Mouse (Mus musculus) WW6 (cell line): Measurements from ENCODE around the gene Cacna1d.

Experiments used
- DNase-seq: peaks from one replicate; pipeline ENCODE4 v3.0.0-alpha.2; 2013; ENCODE audit warnings: low read depth, low spot score

Gene Cacna1d

DNA sequence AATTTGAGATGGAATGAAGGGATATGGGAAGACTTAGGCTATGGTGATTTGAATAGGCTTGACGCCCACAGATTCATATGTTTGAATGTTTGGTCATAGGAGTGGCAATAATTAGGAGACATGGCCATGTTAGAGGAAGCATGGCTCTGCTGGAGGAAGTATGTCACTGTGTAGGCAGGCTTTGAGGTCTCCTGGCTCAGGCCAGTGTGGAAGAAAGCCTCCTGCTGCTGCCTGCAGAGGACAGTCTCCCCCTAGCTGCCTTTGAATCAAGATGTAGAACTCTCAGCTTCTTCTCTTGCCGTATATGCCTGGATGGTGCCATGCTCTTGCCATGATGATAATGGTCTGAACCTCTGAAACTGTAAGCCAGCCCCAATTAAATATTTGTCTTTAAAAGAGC is 120.2 kb downstream of the Cacna1d start:
- no peak for DNase-seq

DNA sequence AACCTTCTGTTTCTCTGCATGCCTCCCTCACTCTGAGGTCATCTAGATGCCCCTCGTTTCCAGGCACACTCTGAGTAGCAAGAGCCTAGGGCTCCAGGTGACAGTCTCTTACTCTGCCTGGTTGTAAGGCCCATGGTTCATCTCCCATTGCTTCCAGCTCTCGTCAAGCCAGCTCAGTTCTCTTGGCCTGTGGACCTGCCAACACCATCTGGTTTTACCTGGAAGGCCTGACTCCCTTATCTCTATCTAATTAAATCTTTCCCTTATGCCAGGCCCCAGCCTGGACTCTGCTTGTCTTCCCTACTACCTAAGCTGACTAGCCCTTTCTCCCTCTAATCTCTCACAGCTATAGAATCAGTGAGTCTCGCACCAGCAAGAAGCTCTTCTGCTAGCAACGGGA is 124.2 kb downstream of the Cacna1d start:
- no peak for DNase-seq

DNA sequence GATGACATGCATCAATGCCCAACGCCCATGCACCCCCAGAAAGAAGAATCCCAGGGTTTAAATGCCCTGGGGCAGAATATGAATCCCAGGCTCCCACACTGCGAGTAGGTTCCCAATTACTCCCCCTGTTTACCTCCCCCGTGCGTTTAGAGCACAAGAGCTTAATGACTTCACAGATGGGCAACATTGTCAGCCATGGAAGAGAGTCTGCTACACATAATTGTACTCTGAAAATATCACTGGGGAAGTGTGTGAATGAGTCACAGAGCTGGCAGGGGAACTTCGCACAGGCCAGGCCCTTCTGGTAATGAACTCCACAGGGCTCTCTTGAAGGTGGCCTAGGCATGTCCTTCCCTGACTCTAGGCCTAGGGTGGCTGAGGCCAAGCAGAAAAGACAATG is 125.4 kb downstream of the Cacna1d start:
- no peak for DNase-seq

DNA sequence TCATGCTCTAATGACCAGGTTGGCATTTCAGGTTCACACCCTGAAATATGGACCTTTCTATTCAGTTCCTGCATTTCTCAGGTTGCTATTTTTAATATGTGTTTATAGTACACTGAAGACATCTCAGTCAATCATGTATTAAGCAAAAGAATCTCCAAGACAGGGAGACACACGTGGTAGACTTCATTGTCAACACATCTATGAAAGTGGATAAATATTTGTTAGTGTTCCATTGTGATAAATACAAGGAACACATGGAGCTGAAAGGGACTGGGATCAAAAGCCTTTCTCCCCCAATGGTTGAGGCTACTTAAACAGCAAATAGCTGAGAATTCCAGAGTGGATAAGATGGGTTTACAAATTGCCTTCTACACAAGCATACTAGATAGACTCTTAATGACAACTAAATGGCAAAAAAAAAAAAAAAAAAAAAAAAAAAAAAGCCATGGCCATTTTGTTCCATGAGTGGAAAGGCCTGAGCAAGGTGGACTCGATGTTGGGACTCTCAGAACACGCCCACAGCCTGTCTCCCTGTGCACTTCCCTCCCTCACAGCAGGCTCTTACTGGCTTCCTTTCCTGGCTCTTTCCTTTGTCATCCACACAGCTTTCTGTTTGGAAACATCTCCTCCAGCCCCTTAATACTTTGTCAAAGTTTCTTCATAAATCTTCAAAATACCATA is 127.6 kb downstream of the Cacna1d start:
- DNase-seq = no peak

DNA sequence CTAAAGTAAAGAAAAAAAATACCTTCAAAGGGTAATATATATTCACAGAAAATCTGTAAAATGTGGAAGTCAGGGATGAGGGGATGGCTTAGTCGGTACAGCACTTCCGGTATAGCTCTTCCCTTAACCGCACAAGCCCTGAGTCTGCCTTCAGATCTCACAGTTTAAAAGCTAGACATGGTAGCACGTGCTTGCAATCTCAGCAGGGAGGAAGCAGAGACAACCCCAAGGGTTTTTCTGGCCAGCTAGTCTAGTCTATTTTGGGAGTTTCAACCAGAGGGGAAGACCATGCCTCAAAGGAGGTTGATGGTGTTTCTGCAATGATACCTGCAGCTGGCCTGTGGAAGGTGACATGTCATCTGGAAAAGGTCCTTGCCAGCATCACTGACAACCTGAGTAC is 128.9 kb downstream of the Cacna1d start:
- DNase-seq = no peak

DNA sequence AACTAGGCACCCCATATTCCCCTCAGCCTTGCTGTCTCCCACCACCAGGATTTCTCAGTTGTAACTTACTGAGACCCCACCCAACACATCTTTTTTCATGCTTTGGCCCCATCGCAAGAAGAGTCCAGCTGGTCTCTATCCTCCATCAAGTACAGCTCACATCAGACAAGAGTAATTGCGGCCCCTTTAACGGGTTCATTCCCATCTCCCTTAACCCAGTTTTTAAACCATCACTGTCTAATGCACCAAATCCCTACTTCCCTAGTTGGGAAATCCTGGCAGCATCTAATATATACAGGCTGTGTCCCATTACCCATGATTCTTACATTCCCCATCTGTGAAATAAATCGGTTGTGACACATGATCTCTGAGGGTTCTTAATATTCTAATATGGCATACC is 130.8 kb downstream of the Cacna1d start:
- DNase-seq = no peak

DNA sequence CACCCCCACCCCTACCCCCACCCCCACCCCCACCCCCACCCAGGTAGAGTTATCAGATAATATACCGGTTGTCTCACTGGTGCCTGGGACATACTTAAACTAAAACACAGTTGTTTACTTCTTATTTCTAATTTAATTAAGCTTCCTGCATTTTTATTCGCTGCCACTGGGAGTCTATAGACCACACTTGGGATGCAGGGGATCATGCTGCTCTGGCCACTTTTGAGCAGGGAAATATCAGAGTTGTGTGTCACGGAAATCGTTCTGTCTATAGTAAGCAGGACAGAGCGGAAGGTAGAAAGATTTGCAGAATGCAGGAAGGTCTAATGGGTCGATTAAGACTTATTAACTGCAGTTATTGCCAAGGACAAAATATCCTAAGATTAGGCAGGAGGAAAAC is 131.3 kb downstream of the Cacna1d start:
- no peak for DNase-seq

DNA sequence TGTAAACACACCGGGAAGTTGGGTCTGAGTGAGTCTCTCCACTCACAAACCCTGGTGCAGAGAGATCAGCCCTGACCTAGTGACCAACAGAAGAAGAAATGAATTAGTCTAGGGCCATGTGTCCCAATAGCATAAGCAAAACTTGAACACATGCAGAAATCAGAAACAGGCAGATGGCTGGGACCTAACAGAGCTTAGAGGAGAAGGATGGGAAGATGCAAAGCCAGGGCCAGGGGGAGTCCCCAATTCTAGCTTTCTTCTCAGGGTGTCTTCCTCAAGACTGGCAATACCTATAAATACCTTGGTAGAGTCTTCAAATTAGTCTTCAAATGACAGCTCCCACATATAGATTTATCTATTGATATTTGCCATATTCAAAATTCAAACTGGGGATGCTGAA is 133.2 kb downstream of the Cacna1d start:
- DNase-seq = no peak

DNA sequence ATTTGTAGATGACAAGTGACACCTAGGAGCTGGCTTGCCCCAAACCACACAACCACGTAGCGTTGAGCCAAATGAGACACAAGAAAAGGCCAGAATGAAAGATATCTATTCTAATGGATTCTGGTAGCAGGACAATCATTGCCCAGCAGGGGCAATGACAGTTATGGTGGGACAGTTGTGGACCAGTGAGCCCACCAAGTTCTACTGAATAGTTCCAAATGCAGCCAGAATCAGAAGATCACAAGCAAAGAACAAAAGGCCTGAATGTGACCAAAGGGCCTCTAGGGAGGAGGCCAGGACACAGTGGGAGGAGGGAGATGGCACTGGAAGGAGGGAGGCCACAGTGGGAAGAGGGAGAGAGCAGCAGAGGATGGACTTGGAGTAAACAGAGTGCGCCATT is 134.8 kb downstream of the Cacna1d start:
- no peak for DNase-seq

DNA sequence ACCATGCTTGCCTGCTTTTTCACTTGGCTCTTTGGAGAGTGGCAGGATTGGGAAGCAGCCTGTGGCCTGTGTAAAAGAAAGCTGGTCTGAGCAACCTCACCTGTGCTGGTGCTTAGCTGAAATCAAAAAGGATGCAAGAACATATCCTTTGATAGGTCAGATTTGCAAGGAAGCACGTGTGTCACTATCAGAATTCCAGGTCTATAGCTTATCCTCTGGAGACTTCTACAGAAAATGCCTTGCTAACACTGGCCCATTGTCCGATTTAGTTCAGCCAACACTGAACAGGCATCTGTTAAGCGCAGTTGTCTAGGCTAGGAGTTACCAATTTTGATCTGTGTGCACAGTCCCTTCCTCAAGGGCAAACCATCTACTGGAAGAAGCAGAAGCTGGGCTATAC is 136.5 kb downstream of the Cacna1d start:
- DNase-seq = no peak

DNA sequence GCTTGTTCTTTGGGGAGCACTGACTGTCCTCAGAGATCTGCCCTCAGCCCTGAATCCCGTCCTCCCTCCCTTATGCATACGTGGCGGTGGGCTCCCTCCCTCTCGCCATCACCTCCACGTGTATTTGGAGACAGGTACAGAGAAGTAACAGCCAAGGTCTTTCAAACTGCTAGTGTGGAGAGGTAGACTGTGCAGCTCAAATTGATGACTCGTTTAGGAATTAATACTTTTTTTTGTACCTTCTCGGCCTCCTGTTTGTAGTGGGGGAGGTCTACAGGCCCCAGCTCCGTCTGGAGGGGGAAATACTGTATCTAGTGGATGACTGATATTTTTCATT is 137.2 kb downstream of the Cacna1d start:
- DNase-seq = no peak

DNA sequence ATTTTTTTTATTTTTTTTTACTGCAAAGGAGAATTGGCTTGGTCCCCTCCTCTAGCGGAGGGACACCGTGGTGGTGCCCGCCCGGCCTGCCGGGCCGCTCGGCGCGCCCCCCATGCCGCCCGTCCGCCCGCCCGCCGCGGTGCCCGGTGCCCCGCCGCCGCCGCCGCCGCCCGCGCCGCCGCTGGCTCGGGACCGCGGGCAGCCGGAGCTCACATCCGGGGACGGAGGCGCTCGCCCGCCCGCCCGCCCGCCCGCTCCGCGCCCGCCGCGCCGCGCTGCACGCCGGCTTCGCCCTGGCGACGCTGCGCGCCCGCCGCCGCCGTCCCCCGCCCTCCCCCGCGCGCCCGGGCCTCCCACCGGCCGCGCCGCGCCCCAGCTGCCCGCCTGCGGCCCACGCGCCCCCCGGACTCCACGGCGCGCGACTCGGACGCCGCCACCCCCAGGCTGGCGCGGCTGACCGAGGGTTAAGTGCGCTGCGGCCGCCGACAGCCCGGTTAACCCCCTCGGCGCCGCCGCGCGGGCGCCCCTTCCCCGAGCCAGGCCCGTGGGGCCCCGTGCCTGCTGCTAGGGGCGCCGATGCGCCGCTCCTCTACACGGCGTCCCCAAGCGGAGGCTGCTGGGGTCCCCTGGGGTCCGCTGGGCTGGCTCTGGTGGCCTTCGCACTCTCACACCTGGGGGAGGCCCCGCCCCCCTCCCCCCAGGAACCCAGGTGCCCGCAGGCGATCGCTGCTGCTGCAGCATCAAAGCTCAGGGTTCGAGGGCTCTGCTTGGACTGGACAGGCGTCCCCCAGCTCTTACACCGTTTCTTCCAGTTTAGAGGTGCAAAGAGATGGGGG is 137.7 kb downstream of the Cacna1d start:
- no peak for DNase-seq

DNA sequence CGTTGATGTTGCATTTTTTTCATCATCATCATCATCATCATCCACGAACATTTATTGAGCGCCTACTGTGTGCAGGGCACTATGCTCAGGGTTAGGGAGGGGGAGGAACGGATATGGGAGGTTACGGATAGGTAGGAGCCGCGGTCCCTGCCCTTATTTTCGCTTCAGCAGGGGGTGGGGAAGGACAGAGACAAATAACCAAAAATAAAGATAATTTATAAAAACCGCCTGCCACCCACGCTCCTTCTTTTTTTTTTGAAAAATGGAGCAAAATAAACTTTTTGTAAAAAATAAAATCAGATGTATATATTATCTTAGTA is 138.3 kb downstream of the Cacna1d start:
- no peak for DNase-seq

DNA sequence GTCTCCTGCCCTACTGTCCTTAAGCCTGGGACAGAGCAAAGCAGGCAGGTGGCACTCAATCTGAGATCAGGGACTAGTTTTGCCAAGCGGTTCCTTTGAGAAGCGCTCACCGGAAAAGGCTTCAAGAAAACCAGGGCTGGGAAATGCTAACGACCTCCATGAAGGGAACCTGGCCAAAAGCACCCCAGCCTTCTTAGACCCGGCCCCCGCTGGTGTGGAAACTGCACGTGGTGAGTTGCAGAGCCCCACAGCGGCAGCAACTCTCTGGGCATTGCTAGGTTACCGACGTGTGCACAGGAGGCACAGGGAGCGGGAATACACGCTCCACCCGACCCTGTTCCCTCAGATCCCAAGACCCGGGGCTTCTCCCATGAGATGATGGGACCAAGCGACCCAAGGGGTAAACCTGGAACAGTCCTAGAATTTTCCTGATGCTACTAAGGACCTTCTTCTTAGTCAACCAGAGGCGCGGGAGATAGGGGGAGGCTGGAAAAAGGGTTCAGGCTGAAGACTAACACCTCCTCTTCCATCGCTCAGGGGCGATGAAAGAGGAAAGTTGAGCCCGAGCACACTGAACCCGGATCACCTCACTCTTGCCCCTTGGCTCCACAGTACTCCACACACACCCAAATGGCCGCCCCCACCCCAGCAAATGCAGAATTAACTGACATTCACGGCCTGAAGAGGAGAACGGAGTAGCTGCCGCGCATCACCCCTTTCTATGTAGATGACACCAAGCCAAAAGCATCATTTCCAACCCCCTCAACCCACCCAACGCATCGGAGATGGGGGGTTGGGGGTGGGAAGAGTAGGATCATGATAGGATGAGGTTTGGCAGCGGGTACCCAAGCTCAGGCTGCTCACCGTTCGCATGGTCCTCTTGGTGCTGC is 138.9 kb downstream of the Cacna1d start:
- DNase-seq = no peak

DNA sequence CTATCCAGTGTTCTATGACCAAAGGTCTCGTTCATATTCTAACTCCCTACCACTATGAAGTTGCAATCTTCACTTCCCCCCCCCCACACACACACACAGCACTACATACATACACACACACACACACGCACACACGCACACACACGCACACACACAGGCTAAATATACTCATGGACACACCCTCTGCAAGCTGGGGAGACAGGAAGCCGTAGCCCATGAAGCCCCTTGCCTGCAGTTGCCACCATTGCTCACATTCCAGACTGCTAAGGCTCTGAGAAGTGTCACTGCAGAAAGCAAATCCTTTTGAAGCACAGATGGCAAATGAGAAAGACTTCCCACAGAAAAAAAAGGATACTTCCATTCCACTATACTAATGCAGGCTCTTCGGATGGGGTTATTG is 141.0 kb downstream of the Cacna1d start:
- DNase-seq = no peak

DNA sequence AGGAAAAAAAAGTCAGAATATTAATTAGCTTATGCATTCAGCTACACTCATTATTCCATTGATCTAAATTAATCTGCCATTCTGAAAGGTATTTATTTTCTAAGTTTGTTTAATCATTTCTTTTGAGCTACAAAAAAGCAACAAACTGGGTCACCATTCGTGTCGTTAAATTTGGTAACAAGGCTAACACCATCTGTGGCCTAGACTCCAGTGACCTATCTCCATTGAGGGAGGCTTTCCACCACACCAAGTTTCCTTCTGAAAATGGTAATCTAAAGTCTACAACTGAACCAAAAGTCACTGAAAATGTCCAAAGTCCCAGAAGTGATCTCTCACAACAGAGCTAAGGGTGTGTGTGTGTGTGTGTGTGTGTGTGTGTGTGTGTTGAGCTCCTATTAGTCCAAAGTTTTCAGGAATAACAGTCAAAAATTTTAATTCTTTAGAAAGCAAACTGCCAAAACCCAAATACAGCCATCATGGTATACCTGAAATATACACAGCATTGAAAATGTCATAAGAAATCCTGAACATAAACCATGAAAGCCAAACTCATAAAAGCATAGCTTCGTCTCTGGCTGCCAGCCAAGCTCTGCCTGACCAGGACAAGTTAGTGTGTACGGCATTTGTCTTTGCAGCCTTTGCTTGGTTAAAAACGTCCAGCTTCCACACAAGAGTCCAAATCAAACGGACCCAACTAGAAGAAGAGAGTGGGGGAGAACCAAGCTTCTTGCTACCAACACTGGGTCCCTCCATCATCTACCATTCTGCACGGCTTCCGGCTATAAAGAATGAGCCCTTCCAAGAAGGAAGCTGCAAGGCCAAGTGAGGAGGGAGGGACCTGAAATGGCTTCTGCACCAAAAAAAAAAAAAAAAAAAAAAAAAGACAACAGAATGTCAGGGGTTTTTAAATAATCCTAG is 146.0 kb downstream of the Cacna1d start:
- no peak for DNase-seq

DNA sequence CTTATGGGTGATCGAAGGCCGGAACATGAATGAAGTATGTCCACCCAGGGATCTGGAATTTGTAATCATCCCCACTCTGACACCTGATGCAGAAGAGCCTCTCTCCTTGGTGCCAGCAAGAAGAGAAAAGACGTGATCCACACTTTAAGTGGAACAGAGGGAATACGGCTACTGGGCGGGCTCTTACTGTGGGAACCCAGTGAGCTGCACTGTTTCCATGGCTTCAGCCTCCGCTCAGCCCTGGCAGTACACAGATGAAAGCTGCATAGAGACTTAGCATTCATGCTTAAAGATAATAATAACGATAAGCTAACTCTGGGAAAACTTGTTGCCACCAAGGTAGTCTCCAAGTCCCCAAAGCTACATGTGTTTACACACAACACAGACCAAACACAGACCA is 147.5 kb downstream of the Cacna1d start:
- DNase-seq = no peak

DNA sequence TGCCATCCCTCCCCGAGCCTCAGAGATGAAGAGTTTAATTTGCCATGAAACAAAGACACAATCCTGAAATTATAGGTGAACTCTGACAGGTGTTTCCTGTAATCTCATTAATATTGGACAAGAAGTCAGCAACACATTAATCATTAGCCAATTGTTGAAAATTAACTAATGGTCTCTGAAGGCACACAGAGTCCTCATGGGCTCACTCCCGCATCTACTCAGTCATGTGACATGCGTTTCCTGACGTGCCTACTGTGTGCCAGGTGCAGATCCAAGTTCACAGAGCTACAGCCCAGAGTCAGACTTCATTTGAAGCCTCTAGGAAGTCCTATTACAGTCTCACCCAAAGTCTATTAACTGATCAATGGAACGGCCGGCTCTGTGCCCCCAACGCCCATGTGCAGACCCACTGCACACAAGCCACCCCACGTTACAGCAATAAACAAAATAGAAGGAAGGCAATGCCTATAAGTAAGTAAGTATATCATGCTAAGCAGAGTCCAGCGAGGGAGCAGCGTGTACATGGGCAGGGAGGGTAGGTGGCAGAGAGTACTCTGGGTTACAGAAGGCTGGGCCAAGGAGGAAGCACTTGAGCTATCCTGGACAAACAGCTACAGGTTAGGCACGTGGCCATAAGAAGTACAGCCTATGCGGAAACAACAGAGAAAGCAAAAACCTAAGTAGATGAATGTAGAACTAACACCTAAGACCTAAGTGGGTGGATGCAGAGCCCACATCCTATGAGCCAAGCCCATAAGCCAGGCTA is 149.2 kb downstream of the Cacna1d start:
- DNase-seq = no peak

DNA sequence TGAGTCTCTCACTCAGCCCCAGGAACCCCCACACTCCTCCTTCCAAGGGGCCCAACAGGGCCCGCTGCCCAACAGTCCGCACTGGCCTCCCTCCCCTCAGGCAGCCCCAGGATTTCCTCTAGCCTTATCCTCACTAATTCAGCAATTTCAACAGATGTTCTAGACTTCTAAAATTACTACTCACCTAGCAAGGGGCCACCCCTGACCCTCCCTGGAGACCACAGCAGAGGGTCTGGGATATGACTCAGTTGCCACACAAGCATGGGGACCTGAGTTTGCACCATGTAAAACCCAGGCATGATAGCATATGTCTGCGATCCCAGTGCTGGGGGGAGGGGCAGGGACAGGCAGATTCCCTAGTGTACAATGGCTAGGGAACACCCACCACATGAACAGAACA is 151.1 kb downstream of the Cacna1d start:
- DNase-seq = no peak

DNA sequence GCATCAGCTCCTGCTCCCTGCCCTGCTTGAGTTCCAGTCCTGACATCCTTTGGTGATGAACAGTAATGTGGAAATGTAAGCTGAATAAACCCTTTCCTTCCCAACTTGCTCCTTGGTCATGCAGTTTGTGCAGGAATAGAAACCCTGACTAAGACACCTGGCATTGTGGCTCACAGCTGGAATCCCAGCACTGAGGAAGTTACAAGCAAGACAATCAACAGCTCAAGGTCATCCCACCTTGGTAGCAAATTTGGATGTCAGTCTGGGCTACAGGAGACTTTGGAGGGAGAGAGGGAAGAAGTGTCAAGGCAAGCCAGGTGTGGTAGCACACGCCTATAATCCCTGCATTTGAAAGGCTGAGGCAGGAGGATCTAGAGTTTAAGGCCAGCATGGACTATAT is 159.4 kb downstream of the Cacna1d start:
- no peak for DNase-seq
